Mouse (Mus musculus): Measurements from ENCODE around the gene Csf2ra.
"Not testable (repeated sequence)": the region's sequence is repeated elsewhere in the genome, so short reads cannot be mapped to it uniquely, and the experiment has no call there.

The Csf2ra gene

DNA sequence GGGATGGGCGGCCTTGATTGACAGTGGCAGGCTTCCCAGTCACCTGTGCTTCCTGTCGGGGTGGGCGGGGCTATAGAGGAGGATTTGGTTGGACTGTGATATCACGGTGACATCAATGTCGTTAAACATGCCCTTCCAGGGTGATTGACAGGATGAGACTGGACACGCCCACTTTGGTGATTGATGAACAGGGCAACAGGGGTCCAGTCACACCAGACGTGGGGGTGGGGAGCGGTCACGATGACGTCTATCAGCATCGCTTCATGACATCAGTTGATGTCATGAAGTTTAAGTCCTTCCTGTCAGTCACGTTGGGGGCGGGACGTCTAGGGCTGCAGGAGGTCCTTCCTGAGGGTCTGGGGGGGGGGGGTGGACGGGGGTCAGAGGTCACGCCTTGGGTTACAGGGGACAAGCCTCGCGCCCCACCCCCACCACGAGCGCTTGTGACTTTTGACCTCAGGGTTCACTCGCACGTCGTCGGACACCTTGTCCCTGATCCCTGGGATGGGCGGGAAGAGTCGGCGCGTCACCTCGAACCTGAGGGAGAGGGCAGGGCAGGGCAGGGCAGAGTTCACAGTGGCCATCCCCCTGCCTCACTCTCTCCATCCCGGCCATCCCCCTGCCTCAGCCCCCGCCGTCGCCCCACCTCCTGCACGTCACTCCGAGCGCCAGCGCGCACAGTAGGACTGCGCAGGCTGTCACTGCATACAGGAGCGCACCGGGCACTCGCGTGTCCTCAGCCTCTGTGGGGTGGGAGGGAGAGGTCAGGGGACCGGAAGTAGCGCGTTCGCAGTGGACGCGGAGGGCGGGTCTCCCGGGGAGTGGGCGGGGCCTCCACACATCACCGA, 3.3 kb downstream of the Csf2ra start:
- DNase-seq: no peak

DNA sequence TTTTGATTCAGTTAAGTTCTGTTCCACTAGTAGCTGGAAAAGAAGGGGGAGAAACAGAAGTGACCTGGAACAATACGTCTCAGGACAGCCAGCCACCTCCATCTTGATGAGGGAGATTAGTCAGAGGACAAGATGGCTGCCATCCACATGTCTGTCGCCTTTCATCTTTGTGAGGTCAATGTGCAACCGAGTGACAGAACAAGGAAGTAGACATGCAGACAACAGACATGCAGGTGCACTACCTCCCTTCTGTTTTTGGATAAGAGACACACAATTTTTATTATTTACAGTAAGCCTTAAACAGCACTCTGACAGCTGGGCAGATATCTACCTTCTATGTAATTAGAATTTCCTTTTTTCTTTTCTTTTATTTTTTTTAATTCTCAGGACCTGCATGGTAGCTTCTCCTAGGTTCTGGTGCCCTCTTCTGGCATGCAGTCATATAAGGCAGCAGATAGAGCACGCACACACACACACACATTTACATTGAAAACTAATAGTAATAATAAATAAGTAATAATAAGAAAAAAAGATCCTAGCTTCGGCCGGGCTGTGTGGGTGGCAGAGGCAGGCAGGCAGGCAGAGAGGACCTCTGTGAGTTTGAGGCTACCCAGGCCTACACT, 4.4 kb downstream of the Csf2ra start:
- DNase-seq: no peak

DNA sequence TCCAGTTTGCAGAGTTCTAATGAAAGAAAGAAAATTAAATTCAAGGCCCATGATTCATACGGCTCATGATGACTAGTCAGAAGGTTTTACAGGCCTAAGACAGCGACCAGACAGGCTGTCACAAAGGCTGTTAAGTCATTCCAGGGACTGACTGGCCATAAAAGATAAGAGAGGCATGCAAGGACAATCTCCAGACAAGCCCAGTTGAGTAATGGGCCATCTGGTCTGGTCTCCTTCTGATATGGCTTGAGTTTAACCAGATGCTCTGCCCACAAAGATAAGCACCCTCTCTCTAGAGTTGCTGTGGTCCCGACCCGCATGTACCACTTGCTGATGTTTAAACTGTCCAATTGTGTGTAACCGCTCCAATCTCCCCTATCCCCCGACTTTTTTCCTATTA, 20.7 kb downstream of the Csf2ra start:
- not testable (repeated sequence) for DNase-seq

DNA sequence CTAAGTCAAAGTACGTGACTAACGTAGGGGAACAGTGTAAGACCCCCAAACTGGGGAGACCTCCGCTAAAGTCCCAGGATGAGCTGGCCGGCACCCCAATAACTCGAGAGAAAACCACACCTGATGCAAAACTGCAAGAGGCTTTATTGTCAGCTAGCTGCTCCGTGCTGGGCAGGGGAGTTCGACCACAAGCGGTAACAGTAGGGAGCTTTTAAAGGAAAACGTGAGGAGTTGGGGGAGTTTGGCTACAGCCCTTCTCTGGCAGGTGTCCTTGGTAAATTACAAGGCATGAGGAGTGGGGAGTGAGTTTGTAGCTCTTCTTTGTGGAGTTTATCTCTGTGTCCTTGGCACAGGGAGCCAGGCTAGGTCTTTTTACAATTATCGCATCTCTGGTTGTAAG, 28.4 kb downstream of the Csf2ra start:
- peak; percentile 48 for DNase-seq

DNA sequence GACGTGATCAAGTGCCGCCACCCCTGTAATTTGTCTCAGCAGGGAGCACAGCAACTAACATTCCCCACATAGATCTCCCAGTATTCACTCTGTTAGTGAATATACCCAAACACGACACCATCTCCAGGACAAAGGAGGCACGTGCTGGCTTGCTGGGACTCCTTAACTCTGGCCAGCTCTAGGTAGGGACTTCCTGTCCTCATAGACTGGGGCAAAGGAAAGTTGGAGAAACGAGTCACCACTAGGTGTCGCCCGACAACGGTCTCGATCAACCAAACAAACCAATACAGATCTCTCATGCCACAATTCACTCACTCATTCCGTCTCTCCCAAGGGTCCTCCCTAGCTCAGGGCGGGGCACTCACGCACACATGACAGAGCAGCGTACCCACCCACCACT, 28.9 kb downstream of the Csf2ra start:
- DNase-seq: peak; percentile 90

DNA sequence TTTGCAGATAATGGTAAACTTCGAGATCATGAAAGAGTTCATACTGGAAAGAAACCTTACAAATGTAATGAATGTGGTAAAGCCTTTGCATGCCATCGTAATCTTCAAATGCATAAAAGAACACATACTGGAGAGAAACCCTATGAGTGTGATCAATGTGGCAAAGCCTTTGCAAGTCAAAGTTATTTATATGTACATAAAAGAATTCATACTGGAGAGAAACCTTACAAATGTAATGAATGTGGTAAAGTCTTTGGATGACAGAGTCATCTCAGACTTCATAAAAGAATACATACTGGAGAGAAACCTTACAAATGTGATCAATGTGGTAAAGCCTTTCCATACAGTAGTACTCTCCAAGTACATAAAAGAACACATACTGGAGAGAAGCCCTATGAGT, 44.6 kb downstream of the Csf2ra start, which contains the start of gene Gm6020:
TSS of gene Gm6020 (plus strand) at position 301 of the 400 bp plus-strand sequence.
- DNase-seq: not testable (repeated sequence)

DNA sequence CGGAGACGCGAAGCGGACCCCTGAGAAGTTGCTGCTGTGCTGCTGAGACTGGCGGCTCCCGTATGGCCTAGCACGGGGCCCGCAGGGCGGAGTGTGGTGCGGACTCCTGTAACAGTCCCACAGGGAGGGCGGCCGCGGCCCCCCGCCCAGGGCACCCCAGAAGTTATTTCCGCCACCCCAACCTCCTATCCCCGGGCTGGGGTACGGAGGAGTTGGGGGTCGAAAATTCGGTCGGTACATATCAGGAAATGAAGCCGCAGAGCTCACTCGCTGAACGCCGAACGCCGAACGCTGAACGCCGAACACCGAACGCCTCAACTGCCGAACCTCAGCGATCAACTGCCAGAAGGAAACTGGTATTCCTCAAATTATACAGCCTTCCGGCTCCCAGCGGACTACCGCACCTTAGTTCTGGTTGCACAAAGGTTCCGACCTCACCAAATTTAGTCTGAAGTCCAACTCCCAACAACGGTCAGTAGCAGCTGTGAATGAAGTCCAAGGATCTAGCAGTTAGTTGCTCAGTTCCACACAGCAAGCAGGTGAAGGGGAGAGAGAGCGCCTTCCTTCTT, 52.4 kb downstream of the Csf2ra start, which contains the start of gene Gm7102:
TSS of gene Gm7102 (minus strand) at position 554 of the 569 bp plus-strand sequence.
- peak; percentile 8 for DNase-seq
